Mouse (Mus musculus) activated CD4-positive, CD25-positive, alpha-beta regulatory T cell (primary cell): ENCODE results near the gene Olfr307. TPM values are rescaled to one million over a fixed set of nuclear protein-coding genes. Genes with fewer than 3 reads are reported as not detected.

Experiments
- polyA plus RNA-seq, 2 experiments: library from polyadenylated mRNA; unstranded; fragments of 100-300 nt; shearing (Covaris generic); gene quantifications; one replicate each; pipeline ENCODE4 v1.2.1; 2017

The Olfr307 gene
- polyA plus RNA-seq, result under 1 TPM; 0.06 to 0.07 TPM

GRCm38 (mm10) chr7:86337486-86337885 lies at the start of gene Olfr307:
TSS of gene Olfr307 (minus strand) at chr7:86337586.

GRCm38 (mm10) chr7:86386558-86386957 lies 49.2 kb upstream of the Olfr307 start, which contains the start of gene Olfr304:
TSS of gene Olfr304 (minus strand) at chr7:86386658.

GRCm38 (mm10) chr7:86366828-86367227 lies 29.4 kb upstream of the Olfr307 start, which contains the start of gene Olfr305:
TSS of gene Olfr305 (minus strand) at chr7:86366928.

GRCm38 (mm10) chr7:86325530-86325929 lies 11.9 kb downstream of the Olfr307 start, which contains the start of gene Olfr308:
TSS of gene Olfr308 (minus strand) at chr7:86325630.

GRCm38 (mm10) chr7:86313608-86314007 lies 23.8 kb downstream of the Olfr307 start, which contains the start of gene Olfr309:
TSS of gene Olfr309 (minus strand) at chr7:86313708.

Other genes starting within 250 kb of the Olfr307 start
- gene Vmn2r75, start 165.8 kb downstream of the Olfr307 start, polyA plus RNA-seq, result not detected
- under 1 TPM; 0.04 to 0.05 TPM for gene Vmn2r76, start 91.3 kb downstream of the Olfr307 start, polyA plus RNA-seq
- gene Olfr310, start 60.4 kb downstream of the Olfr307 start, polyA plus RNA-seq, result under 1 TPM in 1 of 2 experiments, not detected in 1; 0.16 TPM
- not detected for gene Olfr309, start 23.9 kb downstream of the Olfr307 start, polyA plus RNA-seq
- under 1 TPM in 1 of 2 experiments, not detected in 1; 0.06 TPM for gene Olfr308, start 12.0 kb downstream of the Olfr307 start, polyA plus RNA-seq
- gene Olfr305, start 29.3 kb upstream of the Olfr307 start, polyA plus RNA-seq, result not detected
- gene Olfr304, start 49.1 kb upstream of the Olfr307 start, polyA plus RNA-seq, result not detected
- gene Olfr303, start 60.2 kb upstream of the Olfr307 start, polyA plus RNA-seq, result not detected
- not detected for gene Olfr301, start 66.3 kb upstream of the Olfr307 start, polyA plus RNA-seq
- gene Olfr299, start 122.3 kb upstream of the Olfr307 start, polyA plus RNA-seq, result not detected
- gene Olfr298, start 154.9 kb upstream of the Olfr307 start, polyA plus RNA-seq, result not detected
- gene Olfr297, start 182.4 kb upstream of the Olfr307 start, polyA plus RNA-seq, result not detected
- gene Olfr295, start 246.3 kb upstream of the Olfr307 start, polyA plus RNA-seq, result under 1 TPM in 1 of 2 experiments, not detected in 1; 0.04 TPM